Mouse (Mus musculus) gastrocnemius, postnatal 25 days (tissue): Measurements from ENCODE around the gene Ccdc88a. TPM values are rescaled to one million over a fixed set of nuclear protein-coding genes. Genes with fewer than 3 reads are reported as not detected.

Experiments
- DNase-seq: peaks from one replicate; pipeline ENCODE4 v3.0.0; 2022
- long read RNA-seq, 2 experiments: library from polyadenylated mRNA; stranded (forward); transcript quantifications; one replicate each; pipeline ENCODE4 v2.0.0; 2021
- total RNA-seq, 2 experiments: library from RNA; stranded (reverse); gene quantifications; 1 replicate in 1 of 2; 2 replicates in 1 of 2; pipeline ENCODE4 v1.2.3; 2021

The Ccdc88a gene
- total RNA-seq, result 1 to 10 TPM; 3.6 to 4.2 TPM
- long read RNA-seq, experiment 1, result 0 reads
- long read RNA-seq, experiment 2, result 0 reads

DNA sequence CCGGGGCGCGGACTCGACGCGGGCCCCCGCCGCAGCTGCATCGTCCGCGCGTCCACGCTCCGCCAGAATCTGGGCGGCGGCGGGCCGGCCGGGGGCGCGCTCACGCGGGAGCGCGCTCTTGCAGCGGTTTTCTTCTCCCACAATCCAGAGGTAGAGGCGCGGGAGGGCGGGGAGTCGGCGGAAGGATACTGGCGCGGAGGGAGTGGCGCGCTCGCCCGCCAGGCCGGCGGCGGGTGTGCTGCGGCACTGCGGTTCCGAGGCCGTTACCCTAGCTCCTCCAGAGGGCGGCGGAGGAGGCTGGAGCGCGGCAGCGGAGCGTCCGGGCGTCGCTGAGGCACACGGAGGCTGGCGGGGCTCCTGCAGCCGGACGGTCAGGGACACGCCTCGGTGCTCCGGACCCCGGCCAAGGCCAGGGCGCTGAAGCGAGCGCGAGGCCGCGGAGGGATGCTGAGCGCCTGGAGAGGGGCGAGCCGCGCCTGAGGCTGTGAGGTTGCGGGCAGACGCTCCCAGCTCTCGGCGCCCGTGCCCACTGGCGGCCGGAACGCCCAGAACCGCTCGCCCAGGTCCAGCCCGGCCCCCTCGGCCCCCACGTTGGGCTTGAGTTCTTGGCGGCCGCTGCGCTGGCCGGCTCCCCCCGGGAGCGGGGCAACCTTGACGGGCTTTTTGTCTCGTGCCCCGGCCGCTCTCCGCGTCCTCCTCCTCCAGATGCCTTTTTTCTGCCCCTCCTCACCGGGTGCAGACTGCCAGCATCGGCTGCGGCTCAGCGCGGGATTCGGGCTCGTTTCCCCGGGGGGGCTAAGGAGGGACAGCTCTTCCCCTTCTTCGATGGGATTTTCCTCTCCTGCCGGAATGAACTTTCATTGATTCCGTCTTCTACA, at the start of gene Ccdc88a:
Gene Ccdc88a (plus strand): TSS at position 263 of the 878 bp plus-strand sequence.
- peak; percentile 98 for DNase-seq

DNA sequence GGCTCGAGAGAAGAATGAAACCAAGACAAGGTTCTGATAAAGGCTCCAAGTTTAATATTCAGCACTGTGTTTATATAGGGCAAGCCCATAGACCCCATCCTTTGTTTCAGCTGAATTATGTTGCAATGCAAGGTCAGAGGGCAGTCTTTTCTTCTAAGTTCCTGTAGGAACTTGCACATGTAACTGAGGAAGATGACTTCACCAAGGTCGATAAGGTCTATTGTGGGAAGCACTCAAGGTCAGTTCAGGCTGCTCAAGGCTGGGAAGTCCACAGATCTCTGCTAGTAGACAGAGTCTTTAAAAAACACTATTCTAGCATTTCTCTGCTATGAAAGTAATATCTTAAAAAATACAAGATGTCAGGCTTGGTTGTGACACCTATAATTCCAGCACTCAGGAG, 38.0 kb upstream of the Ccdc88a start:
- DNase-seq, result no peak

DNA sequence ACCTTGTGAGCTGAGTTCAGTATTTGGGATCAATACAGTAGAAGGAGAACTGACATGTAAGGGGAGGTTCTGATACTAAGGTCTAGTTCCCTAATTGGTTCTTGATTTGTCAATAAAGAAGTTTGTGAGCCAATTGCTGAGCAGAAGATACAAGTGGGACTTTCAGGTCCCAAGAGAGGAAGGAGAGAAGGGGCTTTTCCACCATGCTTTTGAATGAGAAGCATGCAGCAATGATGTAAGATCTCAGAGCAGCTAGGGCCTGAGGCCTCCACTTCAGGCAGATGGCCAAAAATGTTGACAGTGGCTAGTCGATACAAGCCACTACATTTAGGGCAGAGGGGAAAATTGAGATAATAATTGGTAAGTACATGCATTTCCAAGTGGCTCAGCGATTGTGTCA, 32.2 kb upstream of the Ccdc88a start:
- DNase-seq, result no peak

DNA sequence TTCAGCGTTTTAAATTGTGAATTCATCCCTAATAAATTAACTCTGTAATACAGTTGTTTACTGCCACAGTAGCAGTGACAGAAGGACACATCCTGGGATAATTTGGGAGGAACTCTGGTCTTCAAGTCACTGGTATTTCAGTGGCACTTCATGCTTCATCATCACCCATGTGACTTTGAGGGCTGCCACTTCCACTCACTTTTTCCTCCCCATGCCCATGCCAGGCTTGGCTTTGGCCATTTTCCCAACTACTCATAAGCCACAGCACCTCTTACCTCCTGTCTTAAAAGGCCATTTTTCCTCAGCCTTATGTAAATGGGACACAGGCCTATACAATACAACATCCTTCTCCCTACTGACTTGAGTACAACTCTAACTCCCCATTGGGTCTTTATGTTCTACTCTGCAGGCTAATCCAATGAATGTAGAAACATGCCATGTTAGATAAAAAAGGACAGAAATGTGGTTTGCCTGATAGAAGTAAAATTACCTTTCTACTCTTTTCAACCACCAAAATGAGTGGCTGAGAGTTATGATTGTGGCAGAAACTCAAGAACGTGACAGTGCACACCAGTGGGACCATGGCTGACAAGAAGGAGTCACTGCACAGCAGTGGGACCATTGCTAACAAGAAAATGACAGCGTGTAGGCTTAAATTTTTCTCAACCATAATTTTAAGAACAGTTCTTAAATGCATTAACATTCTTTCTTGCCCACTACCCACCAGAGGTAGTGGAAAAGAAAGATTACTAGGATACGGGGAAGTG, 28.4 kb upstream of the Ccdc88a start:
- DNase-seq, result no peak

DNA sequence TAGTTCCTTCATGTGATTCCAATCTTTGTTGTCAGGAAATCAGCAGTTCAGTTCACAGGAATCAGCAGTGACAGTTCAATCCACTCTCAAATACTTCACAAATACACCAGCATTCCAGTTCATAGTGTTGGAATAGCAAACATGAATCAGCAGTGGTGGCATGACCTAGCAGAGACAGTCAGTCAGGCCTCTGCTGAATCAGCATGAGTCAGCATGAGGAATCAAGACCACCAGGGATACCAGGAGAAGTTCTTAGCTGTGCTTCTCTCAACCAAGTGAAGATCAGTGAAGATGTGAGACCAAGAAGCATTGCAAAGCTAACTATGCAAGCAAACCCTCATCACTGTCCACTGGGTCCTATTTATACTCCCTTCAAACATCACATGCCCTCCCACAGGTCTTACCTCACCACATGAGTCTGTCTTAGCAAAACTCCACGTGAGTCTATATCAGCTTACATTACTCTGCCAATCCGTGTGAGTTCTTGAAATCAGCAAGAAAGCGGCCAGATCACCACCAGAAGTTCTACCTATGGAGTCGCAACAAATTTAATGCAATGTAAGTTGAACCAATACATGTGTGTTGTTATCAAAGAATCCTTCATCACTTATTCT, 27.7 kb upstream of the Ccdc88a start:
- DNase-seq, result no peak

DNA sequence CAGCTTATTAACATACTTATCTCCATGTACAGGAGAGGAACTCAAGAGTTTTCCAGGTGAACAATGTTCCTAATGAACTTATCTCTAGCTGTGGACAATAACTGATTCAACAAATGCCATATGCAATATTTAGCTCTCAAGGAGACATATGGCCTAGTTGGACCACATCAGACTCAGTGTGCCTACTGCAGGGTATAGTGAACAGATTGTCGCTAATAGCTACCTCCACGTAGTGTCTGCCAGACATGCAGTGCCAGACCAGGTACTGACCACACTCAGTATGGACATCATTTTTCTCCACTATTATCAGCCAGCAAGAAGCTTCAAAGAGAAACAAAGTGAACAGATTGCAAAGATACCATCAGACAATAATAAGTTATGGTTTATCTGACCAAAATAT, 22.6 kb upstream of the Ccdc88a start:
- no peak for DNase-seq

DNA sequence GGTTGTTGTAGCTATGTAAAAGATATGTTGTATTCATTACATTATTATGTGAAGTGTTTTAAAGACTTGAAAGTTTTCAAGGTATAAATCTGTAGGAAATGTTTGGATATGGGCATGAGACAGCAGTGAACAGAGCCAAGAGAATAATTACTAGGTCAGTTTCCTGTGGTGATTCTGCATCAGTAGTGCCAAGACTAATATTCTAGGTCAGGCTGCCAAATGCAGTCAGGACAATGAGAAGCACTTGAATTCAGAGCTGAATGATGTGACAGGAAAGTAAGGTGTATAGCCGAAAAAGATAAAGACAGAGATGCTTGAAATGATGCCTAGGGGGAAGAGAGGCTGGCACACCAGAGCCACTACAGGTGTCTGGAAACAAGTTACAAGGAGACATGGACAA, 21.2 kb upstream of the Ccdc88a start:
- DNase-seq, result no peak

DNA sequence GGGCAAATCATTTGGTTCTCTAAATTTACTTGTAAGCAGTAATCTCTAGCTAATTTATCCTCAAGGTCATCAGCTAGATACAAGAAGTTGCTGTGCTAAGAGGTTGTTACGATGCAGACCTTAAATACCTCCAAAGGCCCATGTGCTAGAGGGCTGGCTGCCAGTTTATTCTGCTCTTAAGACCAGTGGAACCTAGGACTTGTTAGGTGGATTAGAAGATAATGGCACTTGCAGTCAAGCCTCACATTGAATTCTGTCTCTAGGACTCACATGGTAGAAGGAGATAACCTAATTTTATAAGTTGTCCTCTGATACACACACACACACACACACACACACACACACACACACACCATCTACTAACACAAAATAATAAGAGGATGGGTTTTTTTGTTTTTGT, 5.3 kb upstream of the Ccdc88a start:
- no peak for DNase-seq

DNA sequence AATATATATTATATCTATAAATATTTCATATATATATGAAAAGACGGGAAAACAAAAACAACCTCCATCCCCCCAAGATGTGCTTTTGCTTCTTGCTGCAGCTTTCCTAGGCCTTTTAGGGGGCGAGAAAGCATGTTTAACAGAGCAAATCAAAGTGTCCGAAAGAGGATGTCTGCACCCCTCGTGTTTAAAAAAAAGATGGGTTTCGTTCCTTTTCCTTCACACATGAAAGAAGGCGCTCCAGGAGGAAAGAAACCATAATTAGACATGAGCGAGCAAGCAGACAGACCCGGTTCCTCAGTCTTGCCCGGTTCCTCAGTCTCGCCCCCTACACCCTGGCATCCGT, 435 bp upstream of the Ccdc88a start:
- DNase-seq, result no peak

DNA sequence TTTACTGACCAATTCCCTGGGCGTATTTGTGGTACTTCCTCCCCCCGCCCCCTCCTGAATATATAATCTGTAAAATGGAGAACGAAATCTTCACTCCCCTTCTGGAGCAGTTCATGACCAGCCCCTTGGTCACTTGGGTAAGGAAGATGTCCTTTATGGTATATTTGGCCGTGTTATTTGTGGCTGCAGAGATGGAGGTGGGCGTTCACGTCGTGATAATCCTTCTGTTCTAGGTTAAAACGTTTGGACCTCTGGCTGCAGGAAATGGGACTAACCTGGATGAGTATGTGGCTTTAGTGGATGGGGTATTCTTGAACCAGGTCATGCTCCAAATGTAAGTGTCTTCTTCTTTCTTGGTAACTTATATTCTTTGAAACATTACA, 807 bp downstream of the Ccdc88a start:
- no peak for DNase-seq

DNA sequence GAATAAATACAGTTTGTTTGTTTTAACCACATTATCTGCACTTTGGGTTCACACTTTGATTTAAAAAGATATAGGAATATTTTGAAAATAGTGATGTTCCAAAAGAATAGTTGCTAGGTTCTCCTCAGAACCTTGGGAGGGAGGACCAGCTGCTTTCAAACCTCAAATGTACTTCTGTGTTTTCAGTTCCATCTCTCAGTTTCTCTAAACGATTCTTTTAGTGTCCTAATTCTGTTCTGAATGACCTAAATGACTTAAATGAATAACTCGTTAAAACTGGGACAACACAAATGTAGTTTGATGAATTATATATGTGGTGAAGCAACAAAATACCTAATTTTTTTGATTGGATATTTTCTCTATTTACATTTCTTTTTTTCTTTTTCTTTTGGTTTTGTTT, 3.2 kb downstream of the Ccdc88a start:
- DNase-seq, result no peak

DNA sequence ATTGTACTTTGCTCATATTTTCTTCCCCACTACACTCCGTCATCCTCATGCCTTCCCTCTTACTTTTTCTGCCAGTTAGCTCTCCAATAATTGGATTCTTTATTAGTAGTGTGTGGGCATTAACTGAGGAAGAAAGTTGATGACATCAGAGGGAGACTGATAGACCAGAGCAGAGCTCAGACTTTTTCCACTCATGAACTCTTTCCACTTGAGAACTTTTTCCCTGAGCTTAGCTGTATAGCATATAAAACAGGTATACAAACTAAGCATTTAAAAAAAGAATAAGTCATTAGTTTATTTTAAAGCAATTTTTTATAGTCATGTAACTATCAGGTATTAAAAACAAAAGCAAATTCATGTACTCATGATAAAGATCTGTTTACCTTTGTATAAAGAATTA, 5.3 kb downstream of the Ccdc88a start:
- no peak for DNase-seq

DNA sequence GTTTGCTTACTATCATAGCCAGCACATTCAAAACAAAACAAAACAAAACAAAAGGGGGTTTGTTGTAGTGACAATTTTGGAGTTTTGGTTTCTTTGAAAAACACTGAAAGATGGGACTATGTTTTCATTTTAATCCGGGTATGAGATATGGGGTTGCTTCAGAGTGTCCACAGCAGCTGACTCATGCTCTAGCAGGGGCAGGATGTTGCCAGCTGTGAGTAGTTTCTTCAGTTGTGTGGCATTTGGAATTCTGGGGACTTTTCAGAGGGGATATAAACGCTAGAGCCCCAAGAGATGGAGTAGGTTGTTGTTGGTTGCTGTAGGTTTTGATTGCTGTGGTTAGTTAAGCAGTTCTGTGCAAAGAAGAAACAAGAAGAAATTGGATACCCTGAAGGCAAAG, 10.0 kb downstream of the Ccdc88a start:
- DNase-seq, result no peak

DNA sequence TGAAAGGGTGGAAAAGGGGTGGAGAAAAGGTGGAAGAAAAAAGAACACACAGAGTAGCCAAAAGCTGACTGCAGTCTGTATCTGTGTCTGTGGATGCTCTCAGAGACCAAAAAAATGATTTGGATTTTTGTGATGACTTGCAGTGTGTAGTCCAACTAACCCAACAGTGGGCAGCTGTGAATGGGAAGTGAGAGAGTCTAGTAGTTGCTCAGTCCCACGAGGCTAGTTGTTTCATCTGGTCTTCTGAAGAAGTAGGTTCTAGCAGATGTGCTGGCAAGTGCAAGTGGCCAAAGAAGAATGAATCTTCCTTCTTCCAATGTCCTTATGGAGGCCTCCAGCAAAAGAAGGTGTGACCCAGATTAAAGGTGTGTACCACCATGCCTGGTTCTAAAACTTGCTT, 10.5 kb downstream of the Ccdc88a start:
- no peak for DNase-seq

DNA sequence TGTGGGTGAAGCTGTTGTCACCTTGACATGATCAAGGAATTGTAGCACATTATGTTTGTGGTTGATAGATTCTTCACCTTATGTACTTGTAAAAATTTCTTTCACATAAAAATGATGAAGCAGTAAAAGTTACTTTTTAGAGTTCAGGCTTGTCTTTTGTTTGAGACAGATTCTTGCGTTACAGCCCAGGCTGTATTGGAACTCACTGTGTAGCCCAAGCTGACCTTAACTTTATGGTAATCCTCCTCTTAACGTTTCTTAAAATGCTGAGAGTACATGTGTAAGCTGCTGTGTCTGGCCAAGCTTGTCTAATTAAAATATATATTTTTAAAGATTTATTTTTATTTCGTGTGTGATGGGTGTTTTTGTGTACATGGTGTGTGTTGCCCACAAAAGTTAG, 11.2 kb downstream of the Ccdc88a start:
- no peak for DNase-seq

DNA sequence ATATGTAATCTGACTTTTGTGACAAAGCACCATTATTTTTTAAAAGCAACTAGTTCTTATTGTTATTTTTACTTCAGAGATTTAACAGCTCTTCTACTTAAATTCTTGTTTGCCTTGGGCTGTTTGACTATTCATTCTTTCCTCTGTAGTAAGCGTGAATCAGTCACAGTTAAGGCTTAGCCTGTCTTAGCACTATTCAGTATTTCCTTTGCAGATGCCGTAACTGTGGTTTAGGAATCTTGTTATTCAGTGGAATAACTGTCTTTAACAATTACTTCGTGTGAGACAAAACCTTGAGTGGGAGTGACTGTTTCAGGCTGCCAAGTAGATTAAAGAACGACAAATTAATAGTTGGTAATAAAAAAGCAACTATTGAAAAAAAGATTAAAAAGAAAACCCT, 16.5 kb downstream of the Ccdc88a start:
- no peak for DNase-seq

DNA sequence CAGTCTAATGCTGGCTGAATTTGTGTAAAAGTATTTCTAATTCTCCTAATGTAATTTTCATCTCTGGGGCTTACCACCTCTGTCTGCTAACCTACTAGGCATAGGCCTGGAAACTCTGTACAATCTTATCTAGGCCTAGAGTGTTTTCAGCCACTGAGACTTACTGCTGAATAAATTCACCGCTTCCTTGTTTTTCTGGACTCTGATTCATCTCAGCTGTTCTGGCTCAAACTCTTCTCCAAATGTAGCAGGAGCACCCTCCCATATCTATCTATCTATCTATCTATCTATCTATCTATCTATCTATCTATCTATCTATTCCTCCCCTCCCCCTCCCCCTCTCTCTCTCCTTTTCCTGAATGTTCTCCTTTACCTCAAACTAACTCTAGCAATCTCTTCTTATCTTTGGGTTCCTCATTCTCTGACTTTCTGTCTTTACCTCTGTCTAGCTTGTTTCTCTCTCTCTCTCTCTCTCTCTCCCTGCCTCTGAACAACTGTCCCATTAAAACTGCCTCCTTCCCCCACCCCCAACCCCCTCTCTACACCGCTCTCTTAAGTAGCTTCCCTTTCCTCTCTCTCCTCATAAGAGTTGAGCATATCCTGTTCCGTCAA, 21.8 kb downstream of the Ccdc88a start:
- no peak for DNase-seq

DNA sequence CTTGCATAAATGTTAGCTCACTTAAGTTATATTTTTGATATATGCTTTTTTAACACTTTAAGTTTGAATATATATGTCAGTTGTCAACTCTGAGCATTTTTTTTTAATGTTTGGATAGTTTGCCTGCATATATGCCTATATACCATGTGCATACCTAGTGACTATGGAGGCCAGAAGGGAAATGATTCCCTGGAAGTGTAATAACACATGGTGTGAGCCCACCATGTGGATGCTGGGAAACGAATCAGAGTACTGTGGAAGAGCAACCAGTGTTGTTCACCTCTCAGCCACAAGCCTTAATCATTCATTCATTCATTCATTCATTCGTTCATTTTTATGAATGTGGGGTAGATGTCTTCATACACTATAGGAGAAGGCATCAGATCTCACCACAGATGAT, 26.9 kb downstream of the Ccdc88a start:
- DNase-seq, result no peak

DNA sequence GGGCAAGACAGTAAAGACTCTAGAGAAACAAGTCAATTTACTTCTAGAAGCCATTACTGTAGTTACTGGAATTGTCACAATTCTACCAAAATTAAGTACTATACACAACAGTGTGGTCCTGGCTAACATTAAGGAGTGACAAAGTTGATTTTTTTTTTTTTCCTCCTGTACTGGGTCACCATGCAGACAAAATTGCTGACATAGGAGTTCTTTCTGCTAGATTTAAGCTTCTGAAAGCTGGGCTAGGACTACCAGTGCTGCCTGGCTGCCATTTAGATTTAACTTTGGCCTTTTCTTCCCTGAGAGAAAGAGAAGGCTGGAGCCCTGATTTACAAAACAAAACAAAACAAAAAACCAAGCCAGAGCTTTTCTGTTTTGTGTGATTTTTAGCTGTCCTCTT, 32.8 kb downstream of the Ccdc88a start:
- DNase-seq, result no peak

DNA sequence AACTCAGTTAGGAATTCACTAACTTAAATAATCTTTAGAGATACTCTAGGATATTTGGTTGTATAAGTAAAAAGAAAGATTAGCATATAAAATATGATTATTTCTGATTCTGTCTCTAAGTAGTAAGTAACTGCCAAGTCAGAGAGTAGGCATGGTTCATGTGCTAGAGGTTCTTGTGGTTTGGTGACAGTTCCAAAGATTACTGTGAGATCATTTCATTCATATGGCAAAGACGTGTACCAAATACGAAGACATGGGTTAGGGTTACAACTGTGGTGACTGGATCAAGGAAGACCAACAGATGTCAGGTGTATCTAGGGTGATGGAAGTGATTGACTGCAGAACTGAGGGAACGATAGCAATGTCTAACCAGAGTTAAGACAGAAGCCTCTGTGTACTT, 50.0 kb downstream of the Ccdc88a start:
- no peak for DNase-seq

DNA sequence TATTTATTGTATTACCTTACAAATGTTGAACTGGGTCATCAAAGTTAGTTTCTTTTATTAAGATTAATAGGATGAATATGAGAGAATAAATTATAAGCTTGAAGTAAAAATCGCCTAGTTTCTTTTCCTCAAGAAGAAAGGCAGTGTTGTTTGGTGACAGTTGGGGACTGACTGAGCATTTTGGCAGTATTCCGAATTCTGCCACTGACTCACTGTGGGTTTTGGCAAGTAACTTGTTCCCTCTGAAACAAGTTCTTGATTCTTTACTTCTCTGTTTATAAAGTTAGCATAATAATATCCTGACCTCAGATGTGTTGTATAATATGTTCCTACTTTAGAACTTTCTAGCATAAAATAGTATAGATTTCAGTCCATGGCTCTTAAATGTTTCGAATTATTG, 55.3 kb downstream of the Ccdc88a start:
- no peak for DNase-seq

DNA sequence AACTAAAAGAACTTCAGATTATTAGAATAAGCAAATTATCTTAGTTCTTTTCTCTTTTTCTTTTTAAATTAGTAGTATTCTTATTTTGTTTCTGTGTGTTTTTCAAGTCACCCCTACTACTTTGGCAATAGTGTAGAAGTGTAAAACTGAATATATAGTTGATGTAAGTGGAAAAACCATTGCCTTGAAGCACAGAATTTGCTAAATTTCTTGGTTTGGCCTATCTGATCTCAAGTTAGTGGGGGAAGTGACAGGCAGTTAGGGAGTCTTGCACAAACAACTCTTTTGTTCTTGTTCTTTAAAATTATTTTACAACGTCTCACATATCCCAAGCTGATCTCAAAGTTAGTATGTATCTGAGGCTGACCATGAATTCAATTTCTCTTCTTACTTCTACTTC, 57.6 kb downstream of the Ccdc88a start:
- no peak for DNase-seq

DNA sequence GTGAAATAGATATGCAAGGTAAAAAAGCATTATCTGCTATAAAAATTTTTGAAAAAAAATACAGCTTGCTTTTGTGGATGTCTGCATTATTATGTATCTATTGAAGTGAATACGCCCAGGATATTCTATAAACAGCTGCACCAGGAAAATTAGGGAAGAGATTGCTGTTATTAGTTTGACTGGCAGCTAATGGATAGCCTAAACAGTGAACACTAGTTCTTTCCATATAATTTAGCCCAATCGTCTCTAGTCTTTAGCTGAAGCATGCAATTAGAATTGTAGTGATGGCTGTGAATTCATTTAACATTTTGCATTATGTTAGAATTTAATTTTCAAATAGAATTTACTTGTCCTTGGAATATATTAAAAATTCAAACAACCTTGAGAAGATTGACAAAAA, 75.3 kb downstream of the Ccdc88a start:
- DNase-seq, result no peak
